8 mouse cellular contexts compared by ENCODE assay signal in the genomic region with DNA sequence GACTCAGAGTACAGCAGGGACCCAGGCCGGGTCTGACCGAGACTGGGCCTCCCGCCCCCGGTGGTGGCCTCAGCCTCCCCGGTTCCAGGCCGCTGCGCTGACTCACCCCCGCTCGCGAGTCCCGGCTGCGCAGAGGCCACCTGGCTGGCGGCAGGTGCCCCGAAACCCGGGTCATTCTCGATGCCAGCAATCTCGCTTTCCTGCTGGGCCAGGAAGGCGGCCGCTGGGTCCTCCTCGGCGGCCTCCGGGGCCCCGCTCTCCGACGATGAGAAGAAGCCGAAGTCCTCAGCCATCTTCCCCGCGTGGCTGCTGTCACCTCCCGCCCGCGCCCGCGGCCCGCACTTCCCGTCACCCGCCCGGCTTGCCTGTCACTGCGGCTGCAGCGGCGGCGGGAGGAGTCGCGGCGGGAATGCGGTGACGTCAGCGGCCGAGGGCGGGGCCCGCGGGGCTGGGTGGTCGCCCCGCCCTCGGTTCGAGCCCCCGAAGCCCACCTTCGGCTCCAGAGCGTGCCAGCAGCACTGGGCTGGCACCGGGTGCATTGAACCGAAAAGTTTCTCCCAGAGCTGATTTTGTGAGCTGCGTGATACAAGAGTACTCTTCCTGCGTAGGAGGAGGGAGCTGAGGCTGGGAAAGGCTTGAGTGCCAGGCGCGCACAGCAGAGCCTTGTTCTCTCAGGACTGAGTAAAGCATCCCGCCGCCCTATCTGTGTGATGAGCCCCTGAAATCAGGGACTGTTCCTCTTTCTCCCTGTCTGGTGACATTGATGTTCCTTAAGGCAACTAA. TPM values are rescaled to one million over a fixed set of nuclear protein-coding genes. Genes with fewer than 3 reads are reported as not detected.
DNase-seq lines count a peak whose midpoint lies in the region; ATAC-seq and TF ChIP-seq lines count a peak whose summit lies in the region.

Gene Cltb (minus strand): TSS at position 373 of the 783 bp plus-strand sequence.

- ATAC-seq in activated CD4-positive, CD25-positive, alpha-beta regulatory T cell, adult 4 months, result peak; percentile 79
- peak; percentile 68 for ATAC-seq in megakaryocyte progenitor cell, adult 5-6 weeks (replicated peaks; ENCODE audit: poor library complexity)

- TF ChIP-seq CTCF in cortical plate, adult 2 months (IDR thresholded peaks at IDR 0.05; ENCODE audit: extremely low read depth, insufficient read depth, low read length), result no peak

- intact Hi-C loops in left cerebral cortex, postnatal 10 days (cut with DNase I), result no loop called here

- H3K27ac ChIP-seq in cortical plate, adult 2 months (ENCODE audit: insufficient read depth, low read length), result peak within 1 kb of the TSS; percentile 95

- H3K4me3 ChIP-seq in cortical plate, adult 2 months (ENCODE audit: insufficient read depth, low read length), result peak within 1 kb of the TSS; percentile 77

- H3K4me1 ChIP-seq in cortical plate, adult 2 months (ENCODE audit: control insufficient read depth, insufficient read depth, low read length), result peaks cover 2% of the 10 kb centered on the region; the same call in 1 of the 2 replicates

- peak; percentile 93 for DNase-seq in gastrocnemius, postnatal 10 days
- DNase-seq in induced T-regulatory cell, adult 2 months (ENCODE audit: low read depth), result peak; percentile 81
- peak; percentile 87 to 96 for DNase-seq in left cerebral cortex, postnatal 10 days (ENCODE audit: extremely low spot score in 1 of 2, low spot score in 2 of 2)
- DNase-seq in right cerebral cortex, postnatal 14 days, result peak; percentile 94
- DNase-seq in urinary bladder, postnatal 25 days (ENCODE audit: low spot score), result peak; percentile 94

- 0 out of 2 replicates have a peak, but pooled peaks have one; percentile 54 for TF ChIP-seq POLR2A in cortical plate, adult 2 months (IDR thresholded peaks at IDR 0.05; ENCODE audit: extremely low read depth, insufficient read depth, low read length)

RNA-seq across cellular contexts. Expression of gene Cltb, which starts in this region (rescaled TPM):
- polyA plus RNA-seq in activated CD4-positive, CD25-positive, alpha-beta regulatory T cell, adult 4 months (2017; shearing (Covaris generic)), result 10 to 100 TPM; 11.7 TPM
- 284 and 289 TPM in 2 replicates for polyA plus RNA-seq in cortical plate, adult 2 months (2012; rRNA removed)
- total RNA-seq in gastrocnemius, postnatal 10 days (2021), result 10 to 100 TPM; 82.3 to 88.0 TPM
- 100 to 1,000 TPM; 325 to 333 TPM for total RNA-seq in left cerebral cortex, postnatal 10 days (2021)
- total RNA-seq in megakaryocyte progenitor cell, adult 5-6 weeks (2015), result 4.2 and 6.1 TPM in 2 replicates
- 11.0 and 13.1 TPM in 2 replicates for total RNA-seq in megakaryocyte progenitor cell, adult 5-6 weeks (2017)

Comparison
In these comparisons a context has a peak if more than half of its experiments do, and no peak if none do; other contexts are left out.
1. Peak in every context shown above with its lines: DNase-seq, ATAC-seq, H3K4me3 ChIP-seq and H3K27ac ChIP-seq.
2. RNA of gene Cltb (total RNA-seq): 325 to 333 TPM in left cerebral cortex, postnatal 10 days and 82.3 to 88.0 TPM in gastrocnemius, postnatal 10 days; 4.2 to 13.1 TPM in megakaryocyte progenitor cell, adult 5-6 weeks; every median in the first group is over 4 times any median in the second.
3. RNA of gene Cltb (polyA plus RNA-seq): 284 to 289 TPM in cortical plate, adult 2 months; 11.7 TPM in activated CD4-positive, CD25-positive, alpha-beta regulatory T cell, adult 4 months; every median in the first group is over 10 times any median in the second.